Mouse (Mus musculus) hindbrain, embryonic 15.5 days (tissue): ENCODE measurements at regions not wholly inside any gene's neighbourhood (a gene's known extent, or its start where the extent isn't known, plus 50 kb on each side); places are given as distances from the start of the nearest gene placed in this dataset.

Source experiments
- ATAC-seq: fragments of 200-750 bp; cut with Nextera tagmentation; 2 replicates; pipeline ENCODE4 v1.8.0; 2017; ENCODE audit warnings: low read depth, moderate number of reproducible peaks, moderate TSS enrichment; ENCODE audit not compliant: low FRiP score
- H3K27ac ChIP-seq: fragments of 300-500 bp; sonication (generic); replicated peaks from 2 replicates; pipeline ENCODE4 v1.5.1; 2015; ENCODE audit warnings: mild to moderate bottlenecking, inconsistent platforms
- H3K27me3 ChIP-seq: fragments of 300-500 bp; sonication (generic); 2 replicates; pipeline ENCODE4 v1.6.1; 2015; ENCODE audit warnings: control low read depth, inconsistent platforms
- H3K36me3 ChIP-seq: fragments of 300-500 bp; sonication (generic); 2 replicates; pipeline ENCODE4 v1.6.1; 2015; ENCODE audit warnings: control low read depth, inconsistent platforms
- H3K4me1 ChIP-seq: fragments of 300-500 bp; sonication (generic); replicated peaks from 2 replicates; pipeline ENCODE4 v1.6.1; 2015; ENCODE audit warnings: control low read depth, inconsistent platforms
- H3K4me2 ChIP-seq: fragments of 300-500 bp; sonication (generic); 2 replicates; pipeline ENCODE4 v1.6.1; 2015; ENCODE audit warnings: moderate library complexity, mild to moderate bottlenecking, inconsistent platforms
- H3K4me3 ChIP-seq: fragments of 300-500 bp; sonication (generic); 2 replicates; pipeline ENCODE4 v1.5.1; 2015; ENCODE audit warnings: mild to moderate bottlenecking, inconsistent platforms
- H3K9ac ChIP-seq: fragments of 300-500 bp; sonication (generic); 2 replicates; pipeline ENCODE4 v1.6.1; 2015; ENCODE audit warnings: inconsistent platforms
- H3K9me3 ChIP-seq: fragments of 300-500 bp; sonication (generic); 2 replicates; pipeline ENCODE4 v1.6.1; 2016; ENCODE audit warnings: control low read depth, inconsistent platforms
- WGBS: fragments of 180-500 bp; shearing (Covaris S2); methylation state at CpG from one replicate; pipeline ENCODE4 v1.1.7; 2015; 5-methylcytosine and 5-hydroxymethylcytosine counted together

GRCm38 (mm10) chr13:101915948-101916594 is 148.1 kb upstream of the Pik3r1 start:
- no peak overlapping the region for H3K27ac ChIP-seq
- no peaks in the 10 kb centered on the region for H3K9me3 ChIP-seq
- no peak overlapping the region for H3K4me3 ChIP-seq
- 0 out of 2 replicates have a peak, but pooled peaks cover 3% of the 10 kb centered on the region for H3K4me1 ChIP-seq
- H3K4me2 ChIP-seq: no peak overlapping the region
- WGBS: 76% methylated on average over 6 of the region's 6 CpGs
- H3K36me3 ChIP-seq: no peaks in the 10 kb centered on the region
- H3K9ac ChIP-seq: no peak overlapping the region
- no peaks in the 10 kb centered on the region for H3K27me3 ChIP-seq
- ATAC-seq: no peak

GRCm38 (mm10) chr13:101916876-101917275 is 148.9 kb upstream of the Pik3r1 start:
- ATAC-seq: no peak
- Histone ChIP-seq H3K27me3 (no peaks in the 10 kb centered on the region), H3K4me2 (no peak overlapping the region), H3K36me3 (no peaks in the 10 kb centered on the region), H3K9me3 (no peaks in the 10 kb centered on the region), H3K27ac (no peak overlapping the region), H3K4me1 (0 out of 2 replicates have a peak, but pooled peaks cover 3% of the 10 kb centered on the region), H3K4me3 (no peak overlapping the region), H3K9ac (no peak overlapping the region)
- WGBS: 94% methylated on average over 4 of the region's 5 CpGs

- 78% methylated on average over 3 of the region's 3 CpGs for WGBS
- no peak for ATAC-seq
Observed at GRCm38 (mm10) chr13:101918185-101918584, 150.2 kb upstream of the Pik3r1 start.

GRCm38 (mm10) chr13:101919266-101919665 is 151.2 kb upstream of the Pik3r1 start:
- no peaks in the 10 kb centered on the region for H3K36me3 ChIP-seq
- H3K27ac ChIP-seq: no peak overlapping the region
- no peak overlapping the region for H3K9ac ChIP-seq
- ATAC-seq: no peak
- H3K9me3 ChIP-seq: no peaks in the 10 kb centered on the region
- no peak overlapping the region for H3K4me3 ChIP-seq
- H3K4me1 ChIP-seq: 0 out of 2 replicates have a peak, but pooled peaks cover 3% of the 10 kb centered on the region
- no peaks in the 10 kb centered on the region for H3K27me3 ChIP-seq
- WGBS: 92% methylated on average over 5 of the region's 5 CpGs
- no peak overlapping the region for H3K4me2 ChIP-seq

More at GRCm38 (mm10) chr13:101918185-101918584, 150.2 kb upstream of the Pik3r1 start:
- Histone ChIP-seq H3K27ac (no peak overlapping the region), H3K4me3 (no peak overlapping the region), H3K4me1 (0 out of 2 replicates have a peak, but pooled peaks cover 3% of the 10 kb centered on the region), H3K27me3 (no peaks in the 10 kb centered on the region), H3K36me3 (no peaks in the 10 kb centered on the region), H3K4me2 (no peak overlapping the region), H3K9me3 (no peaks in the 10 kb centered on the region), H3K9ac (no peak overlapping the region)

GRCm38 (mm10) chr13:101920384-101920783 is 152.4 kb upstream of the Pik3r1 start:
- Histone ChIP-seq H3K9me3 (no peaks in the 10 kb centered on the region), H3K9ac (no peak overlapping the region), H3K27me3 (no peaks in the 10 kb centered on the region), H3K27ac (no peak overlapping the region), H3K4me3 (no peak overlapping the region), H3K4me2 (no peak overlapping the region), H3K36me3 (no peaks in the 10 kb centered on the region), H3K4me1 (no peaks in the 10 kb centered on the region)
- WGBS: 93% methylated on average over 3 of the region's 3 CpGs
- no peak for ATAC-seq

GRCm38 (mm10) chr13:101924637-101925036 is 156.6 kb upstream of the Pik3r1 start:
- no peak overlapping the region for H3K27ac ChIP-seq
- H3K9ac ChIP-seq: no peak overlapping the region
- no peaks in the 10 kb centered on the region for H3K9me3 ChIP-seq
- WGBS: 94% methylated on average over 2 of the region's 2 CpGs
- no peak overlapping the region for H3K4me2 ChIP-seq
- no peaks in the 10 kb centered on the region for H3K36me3 ChIP-seq
- no peaks in the 10 kb centered on the region for H3K27me3 ChIP-seq
- no peak for ATAC-seq
- no peaks in the 10 kb centered on the region for H3K4me1 ChIP-seq
- H3K4me3 ChIP-seq: no peak overlapping the region

GRCm38 (mm10) chr13:101931264-101931663 is 163.2 kb upstream of the Pik3r1 start:
- no peaks in the 10 kb centered on the region for H3K9me3 ChIP-seq
- H3K27me3 ChIP-seq: no peaks in the 10 kb centered on the region
- 96% methylated on average over 4 of the region's 4 CpGs for WGBS
- H3K4me2 ChIP-seq: no peak overlapping the region
- H3K4me1 ChIP-seq: no peaks in the 10 kb centered on the region
- ATAC-seq: no peak
- no peak overlapping the region for H3K9ac ChIP-seq
- H3K4me3 ChIP-seq: no peak overlapping the region
- H3K36me3 ChIP-seq: no peaks in the 10 kb centered on the region
- H3K27ac ChIP-seq: no peak overlapping the region

- no peaks in the 10 kb centered on the region for H3K9me3 ChIP-seq
- H3K27me3 ChIP-seq: no peaks in the 10 kb centered on the region
- H3K4me2 ChIP-seq: no peak overlapping the region
- no peaks in the 10 kb centered on the region for H3K4me1 ChIP-seq
- no peak overlapping the region for H3K27ac ChIP-seq
- WGBS: 84% methylated on average over 1 of the region's 1 CpGs
- no peak overlapping the region for H3K4me3 ChIP-seq
- ATAC-seq: no peak
- H3K36me3 ChIP-seq: no peaks in the 10 kb centered on the region
- no peak overlapping the region for H3K9ac ChIP-seq
Observed at GRCm38 (mm10) chr13:101931882-101932281, 163.9 kb upstream of the Pik3r1 start.

GRCm38 (mm10) chr13:101935843-101936242 is 167.8 kb upstream of the Pik3r1 start:
- ATAC-seq: no peak
- Histone ChIP-seq H3K27me3 (no peaks in the 10 kb centered on the region), H3K4me2 (no peak overlapping the region), H3K27ac (no peak overlapping the region), H3K9ac (no peak overlapping the region), H3K9me3 (0 out of 2 replicates have a peak, but pooled peaks cover 4% of the 10 kb centered on the region), H3K36me3 (no peaks in the 10 kb centered on the region), H3K4me3 (no peak overlapping the region), H3K4me1 (no peaks in the 10 kb centered on the region)
- 63% methylated on average over 4 of the region's 4 CpGs for WGBS

GRCm38 (mm10) chr13:101954521-101954920 is 186.5 kb upstream of the Pik3r1 start:
- no peak overlapping the region for H3K9ac ChIP-seq
- H3K4me2 ChIP-seq: no peak overlapping the region
- no peak overlapping the region for H3K27ac ChIP-seq
- H3K4me1 ChIP-seq: no peaks in the 10 kb centered on the region
- H3K36me3 ChIP-seq: no peaks in the 10 kb centered on the region
- H3K9me3 ChIP-seq: no peaks in the 10 kb centered on the region
- ATAC-seq: no peak
- WGBS: 46% methylated on average over 3 of the region's 3 CpGs
- no peaks in the 10 kb centered on the region for H3K27me3 ChIP-seq
- no peak overlapping the region for H3K4me3 ChIP-seq

GRCm38 (mm10) chr13:101955806-101956418 is 187.9 kb upstream of the Pik3r1 start:
- H3K27me3 ChIP-seq: no peaks in the 10 kb centered on the region
- no peaks in the 10 kb centered on the region for H3K9me3 ChIP-seq
- ATAC-seq: peak; percentile 82
- no peak overlapping the region for H3K9ac ChIP-seq
- no peak overlapping the region for H3K4me3 ChIP-seq
- 20% methylated on average over 7 of the region's 7 CpGs for WGBS
- H3K4me1 ChIP-seq: no peaks in the 10 kb centered on the region
- H3K4me2 ChIP-seq: no peak overlapping the region
- H3K36me3 ChIP-seq: no peaks in the 10 kb centered on the region
- 0 out of 2 replicates have a peak overlapping the region, but pooled peaks have one; percentile 4 for H3K27ac ChIP-seq

GRCm38 (mm10) chr13:101957782-101958181 is 189.8 kb upstream of the Pik3r1 start:
- no peaks in the 10 kb centered on the region for H3K9me3 ChIP-seq
- H3K27ac ChIP-seq: no peak overlapping the region
- no peaks in the 10 kb centered on the region for H3K36me3 ChIP-seq
- no peaks in the 10 kb centered on the region for H3K4me1 ChIP-seq
- H3K4me2 ChIP-seq: no peak overlapping the region
- no peak for ATAC-seq
- WGBS: 78% methylated on average over 4 of the region's 4 CpGs
- H3K4me3 ChIP-seq: no peak overlapping the region
- H3K27me3 ChIP-seq: no peaks in the 10 kb centered on the region
- no peak overlapping the region for H3K9ac ChIP-seq
